Mouse (Mus musculus): ENCODE measurements around the gene Pfkfb3.
"Not testable (repeated sequence)": the region's sequence is repeated elsewhere in the genome, so short reads cannot be mapped to it uniquely, and the experiment has no call there.

Gene Pfkfb3

DNA sequence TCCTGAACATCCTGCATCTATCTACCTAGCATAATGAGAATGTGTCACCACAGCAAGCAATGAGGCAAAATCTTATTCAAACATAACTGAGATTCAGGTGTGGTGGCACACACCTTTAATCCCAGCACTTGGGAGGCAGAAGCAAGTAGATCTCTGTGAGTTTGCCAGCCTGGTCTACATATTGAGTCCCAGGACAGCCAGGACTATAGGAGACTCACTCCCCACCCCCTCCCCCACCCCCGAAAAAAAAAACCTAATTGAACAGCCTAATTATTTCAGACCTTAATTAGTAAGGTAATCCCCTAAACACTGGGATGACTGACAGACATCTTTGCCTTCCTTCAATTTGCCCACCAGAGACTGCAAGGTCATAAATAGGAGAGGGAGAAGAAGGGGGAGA, 2.2 kb downstream of the Pfkfb3 start:
- no peak for DNase-seq (ENCODE audit: low spot score in 2 of 2)

DNA sequence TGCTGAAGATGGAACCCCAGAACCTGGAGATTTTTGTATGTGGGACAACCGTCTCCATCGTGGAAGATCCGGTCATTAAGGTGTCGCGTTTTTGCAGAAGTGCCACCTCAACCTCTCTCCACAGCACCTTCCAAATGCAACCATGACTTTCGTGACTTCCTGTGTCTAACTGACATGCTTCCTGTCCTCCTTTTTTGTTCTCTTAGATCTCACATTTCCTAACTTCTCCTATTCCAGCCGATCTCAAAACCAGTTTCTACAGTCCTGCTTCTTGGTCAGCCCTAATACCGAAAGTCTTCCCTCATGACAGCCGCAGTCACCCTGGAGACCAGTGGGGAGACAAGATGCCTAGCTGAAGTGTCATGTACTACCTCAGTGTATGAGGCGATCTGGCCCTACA, 5.4 kb downstream of the Pfkfb3 start:
- DNase-seq (ENCODE audit: low spot score in 2 of 2) = no peak

DNA sequence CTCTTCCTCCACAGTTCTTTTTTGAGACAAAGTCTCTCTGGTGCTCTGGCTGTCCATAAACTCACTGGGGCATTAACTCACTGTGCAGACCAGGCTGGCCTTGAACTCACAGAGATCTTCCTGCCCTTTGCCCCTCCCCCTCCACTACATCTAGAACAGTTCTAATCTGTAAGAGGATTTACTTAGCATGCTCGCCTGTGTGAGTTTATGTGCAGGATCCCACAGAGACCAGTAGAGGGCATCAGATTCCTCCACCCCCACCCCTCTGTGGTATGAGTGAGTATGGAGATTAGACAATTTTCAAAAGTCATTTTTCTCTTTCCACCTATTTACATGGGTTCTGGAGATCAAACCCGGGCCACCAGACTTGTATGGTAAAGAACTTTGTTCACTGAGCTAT, 6.3 kb downstream of the Pfkfb3 start:
- DNase-seq (ENCODE audit: low spot score in 2 of 2) = no peak

DNA sequence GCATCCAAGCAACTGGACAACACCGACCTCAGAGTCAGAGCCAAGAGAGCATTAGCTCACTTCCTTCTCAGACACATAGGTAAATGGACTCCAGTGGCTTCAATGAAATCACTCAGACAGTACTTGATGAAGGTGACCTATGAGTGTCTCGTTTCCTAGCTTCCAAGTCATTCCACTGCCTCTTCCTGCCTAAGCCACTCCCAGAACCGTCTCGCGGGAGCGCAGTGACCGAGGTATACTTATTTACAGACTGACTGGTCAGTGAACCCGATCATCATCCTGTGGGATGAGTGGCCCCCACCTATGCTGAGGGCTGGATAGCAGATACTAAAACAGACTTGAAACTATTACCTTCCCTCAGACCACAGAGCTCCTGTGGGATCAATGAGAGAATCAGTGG, 7.8 kb downstream of the Pfkfb3 start:
- no peak for DNase-seq (ENCODE audit: low spot score in 2 of 2)

DNA sequence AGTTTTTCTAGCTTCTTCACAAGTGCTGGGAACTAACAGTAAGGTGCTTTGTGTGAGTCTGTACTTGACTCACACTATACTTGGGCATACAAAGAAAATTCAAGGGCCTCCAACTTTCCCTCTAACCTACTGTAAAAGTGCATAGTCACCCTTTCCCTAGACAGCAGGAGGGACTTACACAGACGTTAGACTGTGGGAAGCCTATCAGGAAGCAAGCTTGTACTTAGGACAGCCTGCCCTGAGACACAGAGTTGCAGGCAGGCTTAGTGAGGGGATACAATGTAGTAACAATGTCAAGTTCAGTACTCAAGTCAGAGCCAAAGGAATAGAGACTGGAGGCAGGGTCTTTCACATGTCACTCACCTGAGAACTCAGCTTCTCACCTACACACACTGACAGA, 8.5 kb downstream of the Pfkfb3 start:
- no peak for DNase-seq (ENCODE audit: low spot score in 2 of 2)

DNA sequence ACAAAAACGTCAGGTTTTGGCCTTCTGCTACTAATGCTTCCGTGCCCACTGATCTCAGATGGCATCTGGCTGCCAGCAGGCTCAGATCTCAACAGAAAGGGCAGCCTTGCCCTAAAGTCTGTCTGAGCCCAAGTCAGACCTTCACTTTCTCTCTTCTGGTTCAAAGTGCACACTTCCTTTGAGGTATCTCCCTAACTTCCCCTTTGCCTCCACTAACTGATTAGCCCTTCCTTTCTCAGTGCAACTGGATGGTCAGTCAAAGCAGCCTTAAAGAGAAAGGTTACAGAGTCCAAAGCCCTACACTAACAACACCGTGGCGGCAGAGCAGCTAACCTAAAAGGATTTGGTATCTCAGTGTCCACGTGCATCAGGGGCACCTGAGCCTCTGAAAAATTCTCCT, 9.5 kb downstream of the Pfkfb3 start:
- DNase-seq (ENCODE audit: low spot score in 2 of 2) = no peak

DNA sequence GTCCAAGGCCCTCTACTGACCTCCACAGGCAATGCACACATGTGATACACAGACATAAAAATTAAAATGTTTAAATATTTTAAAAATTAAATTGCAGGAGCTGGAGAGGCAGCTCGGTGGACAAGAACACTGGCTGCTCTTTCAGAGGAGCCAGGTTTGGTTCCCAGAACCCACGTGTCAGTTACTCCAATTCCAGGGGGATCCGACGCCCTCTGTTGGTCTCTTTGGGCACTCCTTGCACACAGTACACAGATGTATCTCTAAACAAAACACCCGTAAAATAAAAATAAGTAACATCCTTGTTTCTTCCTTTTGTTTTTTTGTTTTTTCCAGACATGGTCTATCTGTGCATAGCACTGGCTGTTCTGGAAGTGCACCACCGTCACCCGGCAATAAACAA, 10.7 kb downstream of the Pfkfb3 start:
- DNase-seq (ENCODE audit: low spot score in 2 of 2) = no peak

DNA sequence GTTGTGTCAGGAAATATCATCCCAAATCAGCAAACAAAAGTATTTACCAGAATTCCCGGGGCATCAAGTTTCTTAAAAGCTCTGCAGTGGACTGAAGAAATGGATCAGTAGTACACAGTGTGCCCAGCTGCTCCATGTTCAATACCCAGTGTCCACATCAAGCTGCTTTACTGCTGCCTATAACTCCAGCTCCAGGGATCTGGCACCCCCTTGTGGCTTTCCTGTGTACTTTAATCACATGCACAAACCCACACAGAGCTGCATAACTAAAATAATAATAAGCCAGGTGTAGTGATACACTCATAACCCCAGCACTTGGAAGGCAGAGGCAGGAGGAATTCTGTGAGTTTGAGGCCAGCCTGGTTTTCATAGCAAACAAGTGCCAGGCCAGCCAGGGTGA, 11.2 kb downstream of the Pfkfb3 start:
- DNase-seq (ENCODE audit: low spot score in 2 of 2) = peak; percentile 49 to 50

DNA sequence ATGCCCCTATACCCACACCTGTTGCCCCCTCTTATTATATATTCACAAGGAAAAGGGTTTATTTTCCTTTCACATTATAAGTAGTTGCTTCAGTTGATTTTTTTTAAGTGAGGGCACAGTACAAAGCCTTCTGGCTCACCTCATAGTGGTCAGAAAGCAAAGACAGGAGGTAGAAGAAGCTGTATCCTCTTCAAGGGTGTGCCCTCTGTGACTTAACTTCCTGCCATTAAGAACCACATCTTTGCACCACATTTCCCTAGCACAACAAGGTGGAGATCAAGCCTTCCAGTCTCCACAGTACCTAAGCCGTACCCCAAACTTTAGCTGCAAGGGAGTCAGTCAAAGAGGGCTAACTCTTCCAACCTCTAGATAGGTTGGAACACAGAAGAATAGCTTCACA, 11.8 kb downstream of the Pfkfb3 start:
- no peak for DNase-seq (ENCODE audit: low spot score in 2 of 2)

DNA sequence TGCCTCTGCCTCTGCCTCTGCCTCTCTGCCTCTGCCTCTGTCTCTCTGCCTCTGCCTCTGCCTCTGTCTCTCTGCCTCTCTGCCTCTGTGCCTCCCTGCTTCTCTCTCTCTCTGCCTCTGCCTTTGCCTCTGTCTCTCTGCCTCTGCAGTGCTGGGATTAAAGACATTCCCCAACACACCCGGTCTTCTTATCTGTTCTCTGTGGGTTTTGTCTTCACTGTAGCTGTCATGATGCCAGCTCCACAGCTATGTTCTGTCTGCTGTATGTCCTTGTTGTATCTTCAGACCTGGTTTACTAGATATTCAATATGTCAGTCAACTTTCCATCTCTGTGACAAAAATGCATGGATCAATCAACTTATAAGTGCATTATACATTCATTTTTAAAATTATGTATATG, 12.3 kb downstream of the Pfkfb3 start:
- DNase-seq (ENCODE audit: low spot score in 2 of 2) = not testable (repeated sequence)

DNA sequence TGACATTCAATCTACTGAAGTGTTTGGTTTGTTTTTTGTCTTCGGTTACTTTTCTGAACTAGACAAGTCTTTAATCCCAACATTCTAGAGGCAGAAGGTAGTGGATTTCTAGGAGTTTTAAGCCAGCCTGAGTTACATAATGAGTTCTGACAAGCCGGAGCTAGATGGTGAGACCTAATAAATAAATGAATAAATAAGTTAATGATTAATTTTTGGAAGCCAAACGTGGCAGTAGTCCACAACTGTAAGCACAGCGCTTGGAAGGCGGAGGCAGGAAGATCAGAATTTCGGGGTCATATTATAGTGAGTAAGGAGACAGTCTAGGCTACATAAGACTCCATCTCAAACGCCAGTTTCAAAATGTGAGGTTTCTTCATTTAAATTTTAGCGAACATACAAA, 17.9 kb downstream of the Pfkfb3 start:
- DNase-seq (ENCODE audit: low spot score in 2 of 2) = no peak

DNA sequence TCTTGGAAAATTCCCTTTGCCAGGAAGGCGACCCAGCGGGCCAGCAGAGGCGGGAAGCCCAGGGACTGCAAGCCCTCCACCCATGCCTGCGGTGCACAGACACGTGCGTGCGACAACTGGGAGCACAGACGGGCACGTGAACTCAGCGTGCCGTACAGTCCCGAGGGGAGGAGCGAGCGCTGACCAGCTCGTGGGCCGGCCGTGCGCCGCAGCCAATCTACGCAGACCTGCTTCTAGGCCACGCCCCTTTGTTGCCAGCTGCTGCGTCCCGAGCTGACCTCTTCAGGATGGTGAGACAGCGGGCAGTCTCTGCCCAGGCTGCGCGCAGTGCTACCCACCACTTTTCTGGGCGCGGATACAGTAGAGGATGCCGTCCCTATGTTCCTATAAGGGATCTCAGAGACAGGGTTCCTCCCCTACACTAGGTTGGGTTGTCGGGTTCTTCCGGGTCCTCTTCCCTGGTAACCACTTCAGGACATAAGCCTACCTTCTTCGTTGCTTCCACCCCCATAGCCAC, 18.4 kb downstream of the Pfkfb3 start:
- peak; percentile 84 to 92 for DNase-seq (ENCODE audit: low spot score in 2 of 2)

DNA sequence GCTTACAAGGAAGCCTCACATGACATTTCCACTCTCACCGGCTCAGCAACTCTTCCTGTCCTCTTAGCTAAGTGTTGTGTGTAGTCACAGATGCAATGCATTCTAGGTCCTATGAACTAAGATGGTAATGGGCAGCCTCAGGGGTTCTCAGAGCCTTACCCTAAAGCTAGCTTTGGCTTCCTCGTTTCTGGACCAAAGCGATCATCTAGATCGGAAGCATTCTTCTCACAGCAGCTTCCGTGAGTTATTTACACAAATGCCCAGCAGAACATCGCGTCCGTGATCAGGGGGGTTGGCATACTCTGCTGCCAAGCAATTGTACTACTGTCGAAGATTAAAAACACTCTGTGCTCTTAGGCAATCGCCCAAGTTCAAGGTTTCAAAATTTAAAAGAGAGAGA, 19.1 kb downstream of the Pfkfb3 start:
- DNase-seq (ENCODE audit: low spot score in 2 of 2) = no peak

DNA sequence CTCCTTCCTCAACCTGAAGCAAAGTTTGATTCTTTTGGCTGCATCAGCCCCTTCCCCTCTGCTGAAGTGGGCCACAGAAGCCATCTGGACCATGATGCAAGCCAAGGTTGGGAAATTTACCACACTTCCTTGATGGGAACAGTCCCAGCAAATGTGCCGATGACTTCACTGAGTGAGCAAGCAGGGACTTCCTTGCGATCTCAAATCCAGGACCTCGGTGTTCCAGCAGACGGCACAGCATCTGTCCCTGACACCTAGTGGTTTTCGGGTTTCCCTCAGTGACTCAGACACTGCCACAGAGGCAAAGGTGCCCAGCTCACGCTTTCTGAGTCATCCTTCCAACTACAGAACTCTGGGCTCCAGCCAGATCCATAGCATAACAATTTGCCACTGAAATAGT, 23.8 kb downstream of the Pfkfb3 start:
- DNase-seq (ENCODE audit: low spot score in 2 of 2) = peak; percentile 76 to 80

DNA sequence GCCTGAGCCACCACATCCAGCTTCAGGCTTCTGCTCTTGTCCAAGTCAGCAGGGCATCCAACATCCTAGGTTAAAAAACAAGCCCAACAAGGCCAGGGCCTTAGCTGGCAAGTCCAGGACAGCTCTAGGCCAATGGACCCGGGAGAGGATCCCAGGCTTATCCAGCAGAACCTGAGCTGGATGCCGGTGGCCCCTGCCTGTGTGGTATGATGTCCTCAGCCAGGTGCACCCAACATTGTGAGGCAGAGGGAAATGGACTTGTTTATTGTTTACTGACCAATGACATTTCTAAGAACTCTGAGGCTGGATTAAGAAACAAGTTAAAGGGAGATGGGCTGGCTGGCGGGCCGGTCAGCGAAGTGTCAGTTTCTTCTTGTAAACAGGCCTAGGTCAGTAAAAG, 27.8 kb downstream of the Pfkfb3 start:
- no peak for DNase-seq (ENCODE audit: low spot score in 2 of 2)

DNA sequence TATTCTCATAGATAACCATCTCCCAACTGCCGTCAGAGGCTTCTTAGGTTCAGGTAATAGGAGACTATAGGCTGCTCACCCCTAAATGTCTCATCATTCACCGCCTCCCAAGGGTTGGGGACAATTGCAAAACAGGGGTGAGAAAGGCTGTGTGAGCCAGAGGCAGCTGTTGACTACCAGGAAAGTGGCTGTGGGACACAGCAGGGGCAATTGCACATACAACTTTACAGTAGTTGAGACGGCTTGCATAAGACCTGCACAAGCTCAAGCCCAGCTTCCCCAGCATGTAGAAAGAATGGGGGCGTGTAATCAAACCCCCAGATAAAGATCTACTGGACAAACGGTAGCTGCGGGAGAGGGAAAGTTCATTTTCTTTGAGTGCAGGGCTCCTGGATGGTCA, 29.1 kb downstream of the Pfkfb3 start:
- DNase-seq (ENCODE audit: low spot score in 2 of 2) = no peak

DNA sequence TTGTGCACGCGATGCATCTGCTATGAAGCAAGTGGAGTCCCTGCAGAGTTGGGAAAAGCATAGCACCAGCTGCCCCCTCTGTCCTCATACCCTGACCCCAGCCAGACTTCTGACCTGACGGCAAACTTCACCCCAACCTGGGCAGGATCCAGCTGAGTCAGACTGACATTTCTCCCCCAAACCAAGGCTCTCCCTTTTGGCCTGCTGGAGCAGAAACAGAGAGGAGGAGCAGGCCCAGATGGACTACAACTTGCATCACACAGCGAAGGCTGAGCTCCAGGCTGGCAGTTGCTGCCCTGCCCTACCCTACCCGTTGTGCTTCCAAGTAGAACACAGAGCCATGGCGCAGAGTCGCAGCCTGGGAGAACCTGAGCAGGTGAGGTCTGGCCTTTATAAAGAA, 32.1 kb downstream of the Pfkfb3 start:
- no peak for DNase-seq (ENCODE audit: low spot score in 2 of 2)

DNA sequence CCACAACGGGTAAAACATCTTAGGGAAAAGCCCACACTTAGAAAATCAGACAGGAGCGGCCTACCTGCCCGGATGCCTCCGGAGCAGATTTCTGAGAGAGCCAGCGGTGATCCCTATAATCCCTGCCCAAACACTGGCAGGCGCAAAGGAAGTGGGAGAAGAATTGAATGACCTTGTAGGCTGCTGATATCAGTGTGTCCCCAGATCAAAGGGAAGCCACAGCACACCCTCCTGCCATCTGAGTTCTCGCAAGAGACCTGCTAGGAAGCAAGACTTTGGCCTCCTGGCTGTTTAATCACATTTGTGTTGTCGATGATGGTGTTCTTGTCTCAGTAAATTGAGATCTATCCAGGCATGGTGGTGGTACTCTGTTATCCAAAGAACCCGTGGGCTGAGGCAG, 33.1 kb downstream of the Pfkfb3 start:
- no peak for DNase-seq (ENCODE audit: low spot score in 2 of 2)

DNA sequence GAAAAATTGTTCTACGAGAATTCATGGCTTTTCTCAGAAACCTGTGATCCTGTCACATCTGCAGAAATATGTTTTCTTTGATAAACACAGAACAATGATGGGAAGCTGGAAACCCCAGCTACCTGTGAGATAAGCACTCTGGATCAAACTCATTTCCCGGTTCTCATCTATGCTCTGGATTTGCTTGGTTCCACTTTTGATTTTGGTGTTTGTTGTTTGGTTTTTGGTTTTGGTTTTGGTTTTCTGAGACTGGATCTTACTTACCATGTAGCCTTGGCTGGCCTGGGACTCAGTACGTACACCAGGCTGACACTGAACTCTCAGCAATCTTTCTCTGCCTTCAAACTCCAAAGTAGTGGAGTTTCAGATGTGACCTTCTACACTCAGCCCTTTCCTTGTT, 38.0 kb downstream of the Pfkfb3 start:
- no peak for DNase-seq (ENCODE audit: low spot score in 2 of 2)

DNA sequence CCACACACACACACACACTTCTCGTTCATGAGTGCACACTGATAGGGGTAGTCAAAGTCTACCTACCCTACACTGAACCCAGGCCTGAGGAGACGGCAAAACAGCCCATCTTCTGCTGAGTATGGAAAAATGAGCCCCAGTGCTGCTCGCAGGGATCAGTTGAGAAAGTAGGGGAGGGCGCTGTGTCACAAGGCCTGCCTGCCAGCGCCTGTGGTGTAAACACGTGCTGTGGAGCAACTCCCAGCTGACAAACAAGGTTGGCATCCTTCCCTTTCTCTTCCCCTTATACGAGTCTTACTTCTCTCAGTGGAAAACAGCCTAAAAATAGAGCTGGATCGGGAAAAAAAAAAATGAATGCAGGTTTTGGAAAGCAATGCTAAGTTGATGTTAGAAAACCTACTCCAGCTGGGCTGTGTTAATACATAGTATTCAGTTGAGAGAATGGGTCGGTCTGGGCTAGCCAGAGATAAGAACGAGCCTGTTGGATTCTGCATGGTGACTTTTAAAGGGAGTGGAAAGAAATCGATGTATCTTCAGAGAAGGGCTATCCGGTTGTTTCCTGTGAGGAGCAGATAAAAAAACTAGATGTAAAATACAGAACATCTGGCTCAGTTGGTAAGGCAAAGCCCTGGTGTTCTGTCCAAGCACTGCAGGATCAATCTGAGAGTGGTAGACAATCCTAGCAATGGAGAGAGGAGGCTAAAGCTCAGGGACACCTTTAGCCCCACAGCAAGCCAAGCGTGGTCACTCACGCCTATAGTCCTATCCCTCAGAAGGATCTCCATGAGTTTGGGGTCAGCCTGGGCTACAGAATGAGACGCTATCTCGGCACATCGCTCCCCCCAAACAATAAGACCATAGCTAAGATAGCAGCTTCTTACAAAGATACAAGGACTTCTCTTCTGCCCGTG, 40.6 kb downstream of the Pfkfb3 start:
- peak in 1 of 2 experiments; percentile 23 for DNase-seq (ENCODE audit: low spot score in 2 of 2)

DNA sequence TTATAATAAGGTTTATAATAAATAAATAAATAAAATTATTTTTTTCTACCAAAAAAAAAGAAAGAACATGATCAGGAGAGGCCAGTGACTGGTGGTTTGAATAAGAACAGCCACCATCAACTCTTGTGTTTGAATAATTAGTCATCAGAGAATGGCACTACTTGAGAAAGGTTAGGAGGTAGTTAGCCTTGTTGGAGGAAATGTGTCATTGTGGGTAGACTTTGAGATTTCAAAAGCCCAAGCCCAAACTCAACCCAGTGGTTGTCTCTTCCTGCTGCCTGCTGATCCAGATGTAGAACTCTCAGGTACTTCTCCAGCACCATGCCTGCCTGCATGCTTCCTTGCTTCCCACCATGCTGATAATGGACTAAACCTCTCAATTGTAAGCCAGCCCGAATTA, 41.8 kb downstream of the Pfkfb3 start:
- no peak for DNase-seq (ENCODE audit: low spot score in 2 of 2)

DNA sequence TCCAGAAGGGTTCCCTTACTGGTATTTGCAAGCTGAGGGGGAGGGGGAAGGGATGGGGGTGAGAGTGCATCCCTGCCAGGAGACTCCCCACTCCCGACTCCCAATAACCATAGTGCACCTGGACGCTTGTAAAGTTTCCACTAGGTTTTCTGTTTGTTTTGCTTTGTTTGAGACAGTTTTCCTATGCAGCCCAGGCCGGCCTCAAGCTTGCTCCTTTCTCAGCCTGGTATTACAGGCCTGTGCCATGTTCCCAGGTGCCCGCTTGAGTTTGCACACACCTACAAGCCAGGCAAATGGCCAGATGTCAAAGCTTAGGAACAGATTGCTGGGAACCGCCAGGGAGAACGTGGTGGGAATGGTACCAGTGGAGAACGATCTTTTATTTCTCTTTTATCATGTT, 50.1 kb downstream of the Pfkfb3 start:
- no peak for DNase-seq (ENCODE audit: low spot score in 2 of 2)

DNA sequence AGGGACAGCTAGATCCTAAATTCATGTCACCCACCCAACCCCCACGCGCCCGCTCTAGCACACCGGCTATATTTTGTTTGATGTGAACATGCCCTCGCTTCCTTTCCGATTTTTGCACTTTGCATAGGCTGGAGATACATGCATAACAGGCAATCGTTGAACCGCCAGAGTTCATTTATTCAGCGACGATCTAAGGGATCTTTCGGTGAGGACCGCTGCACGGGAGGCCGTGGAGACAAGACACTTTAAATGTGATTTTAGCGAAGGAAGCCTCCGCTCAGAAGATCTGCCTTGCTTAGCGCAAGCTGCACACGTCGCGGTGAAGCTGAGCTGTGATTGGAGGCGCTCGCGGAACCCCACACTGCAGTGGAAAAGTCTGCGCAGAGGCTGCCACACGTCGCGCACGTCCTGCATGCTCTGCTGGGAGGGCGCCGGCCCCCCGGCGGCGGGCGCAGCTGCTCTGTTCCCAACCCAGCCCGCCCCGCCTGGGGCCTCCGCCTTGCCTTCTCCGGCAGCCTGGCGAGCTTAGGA, 50.9 kb downstream of the Pfkfb3 start:
- DNase-seq (ENCODE audit: low spot score in 2 of 2) = peak; percentile 84 to 89

Data from right cerebral cortex, postnatal 36 days (tissue).